8 mouse cellular contexts compared by ENCODE assay signal in the genomic region with DNA sequence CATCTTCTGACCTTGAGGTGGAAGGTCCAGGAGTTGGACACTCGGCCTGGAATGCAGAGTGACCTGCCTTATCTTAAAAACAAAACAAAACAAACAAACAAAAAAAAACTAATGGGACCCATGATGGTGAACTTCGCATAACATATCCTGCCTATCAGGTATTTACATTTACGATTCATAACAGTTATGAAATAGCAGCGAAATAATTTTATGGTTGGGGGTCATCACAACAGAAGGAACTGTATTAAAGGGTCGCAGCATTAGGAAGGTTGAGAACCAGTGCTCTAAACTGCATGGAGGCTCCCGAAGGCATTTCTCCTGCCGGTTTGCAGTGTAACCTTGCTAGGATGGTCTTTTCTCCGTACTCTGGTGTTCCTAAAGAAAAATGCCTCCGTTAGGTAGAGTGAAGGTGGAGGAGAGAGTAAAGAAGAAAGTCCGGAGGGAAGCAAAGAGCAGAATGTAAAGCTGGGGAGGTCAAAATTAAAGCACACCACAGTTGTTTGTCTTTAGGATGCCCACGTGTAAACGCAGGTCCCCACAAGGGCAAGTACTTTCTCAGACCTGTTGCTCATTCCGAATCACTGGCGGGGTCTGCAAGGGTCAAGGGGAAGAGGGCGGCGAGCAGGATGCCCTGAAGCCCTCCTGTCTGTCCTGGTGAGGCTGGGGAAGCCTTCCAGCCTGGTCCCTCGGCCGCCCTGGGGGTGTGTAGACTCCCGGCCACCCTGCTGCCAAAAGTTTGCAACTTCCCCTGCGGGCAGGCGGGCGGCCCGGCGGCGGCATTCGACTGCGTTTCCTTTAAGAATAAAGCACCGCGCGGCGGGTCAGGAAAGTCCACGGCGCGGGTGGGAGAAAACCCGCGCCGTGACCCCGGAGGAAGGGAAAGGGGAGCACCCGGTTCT. TPM values are rescaled to one million over a fixed set of nuclear protein-coding genes. Genes with fewer than 3 reads are reported as not detected.
DNase-seq lines count a peak whose midpoint lies in the region; ATAC-seq and TF ChIP-seq lines count a peak whose summit lies in the region.

No protein-coding gene starts in this region.

- H3K4me2 ChIP-seq in forebrain, embryonic 14.5 days (ENCODE audit: low read length) = peak overlapping the region; percentile 93
- peak overlapping the region; percentile 98 for H3K4me2 ChIP-seq in hindbrain, embryonic 13.5 days
- peak overlapping the region; percentile 100 for H3K4me2 ChIP-seq in midbrain, embryonic 16.5 days (ENCODE audit: low read length)

- peak; percentile 75 for DNase-seq in 416B (ENCODE audit: low read depth)
- DNase-seq in forebrain, embryonic 14.5 days (ENCODE audit: low spot score) = peak; percentile 19
- no peak for DNase-seq in liver, adult 2 months (ENCODE audit: extremely low read depth, low read depth, low spot score)
- peak; percentile 51 for DNase-seq in thymus, postnatal 0 days (ENCODE audit: low spot score)

- H3K79me2 ChIP-seq in liver, adult 2 months (ENCODE audit: control insufficient read depth, insufficient read depth, low read length) = no peaks in the 10 kb centered on the region

- no peak overlapping the region for H3K27ac ChIP-seq in forebrain, embryonic 14.5 days (ENCODE audit: low read depth, low read length)
- H3K27ac ChIP-seq in hindbrain, embryonic 13.5 days = no peak overlapping the region
- H3K27ac ChIP-seq in liver, adult 2 months (replicated peaks; ENCODE audit: insufficient read depth, low read depth, low read length) = no peak overlapping the region
- H3K27ac ChIP-seq in midbrain, embryonic 16.5 days (ENCODE audit: low read length) = no peak overlapping the region

- peak overlapping the region; percentile 44 for H3K4me3 ChIP-seq in forebrain, embryonic 14.5 days (ENCODE audit: low read depth, low read length)
- peak overlapping the region; percentile 58 for H3K4me3 ChIP-seq in hindbrain, embryonic 13.5 days
- H3K4me3 ChIP-seq in liver, adult 2 months (ENCODE audit: insufficient read depth, low read depth, low read length) = peak overlapping the region; percentile 54
- peak overlapping the region; percentile 63 for H3K4me3 ChIP-seq in midbrain, embryonic 16.5 days (ENCODE audit: low read depth, low read length)

- no peaks in the 10 kb centered on the region for H3K36me3 ChIP-seq in forebrain, embryonic 14.5 days (ENCODE audit: control insufficient read depth, insufficient read depth, low read length)
- H3K36me3 ChIP-seq in hindbrain, embryonic 13.5 days = no peaks in the 10 kb centered on the region
- H3K36me3 ChIP-seq in liver, adult 2 months (ENCODE audit: control insufficient read depth, insufficient read depth, low read length) = no peaks in the 10 kb centered on the region
- H3K36me3 ChIP-seq in midbrain, embryonic 16.5 days (ENCODE audit: control insufficient read depth, insufficient read depth, low read length) = no peaks in the 10 kb centered on the region

- no peaks in the 10 kb centered on the region for H3K9me3 ChIP-seq in forebrain, embryonic 14.5 days (replicated peaks; ENCODE audit: control insufficient read depth, low read length)
- H3K9me3 ChIP-seq in hindbrain, embryonic 13.5 days = no peaks in the 10 kb centered on the region
- H3K9me3 ChIP-seq in midbrain, embryonic 16.5 days (replicated peaks; ENCODE audit: control insufficient read depth, low read length, poor library complexity, severe bottlenecking) = no peaks in the 10 kb centered on the region

- ATAC-seq in activated CD4-positive, CD25-positive, alpha-beta regulatory T cell, adult 4 months = peak; percentile 57
- ATAC-seq in forebrain, embryonic 14.5 days = peak; percentile 66
- 0 out of 2 replicates have a peak, but pooled peaks have one; percentile 26 for ATAC-seq in hindbrain, embryonic 13.5 days (ENCODE audit: low FRiP score)
- peak; percentile 52 for ATAC-seq in midbrain, embryonic 16.5 days
- no peak for ATAC-seq in erythroid progenitor cell, adult 5-6 weeks (replicated peaks; ENCODE audit: low FRiP score, poor library complexity, severe bottlenecking)

- H3K9ac ChIP-seq in forebrain, embryonic 14.5 days (ENCODE audit: low read length) = peak overlapping the region; percentile 61
- no peak overlapping the region for H3K9ac ChIP-seq in hindbrain, embryonic 13.5 days
- peak overlapping the region; percentile 38 for H3K9ac ChIP-seq in liver, adult 2 months (ENCODE audit: low read depth, low read length)
- peak overlapping the region; percentile 62; the same call in 1 of the 2 replicates for H3K9ac ChIP-seq in midbrain, embryonic 16.5 days (ENCODE audit: low read depth, low read length)

- TF ChIP-seq POLR2A in liver, adult 2 months (IDR thresholded peaks at IDR 0.05; ENCODE audit: extremely low read depth, insufficient read depth, low read length) = no peak

- 13% methylated on average over 39 of the region's 39 CpGs for WGBS in forebrain, embryonic 14.5 days
- WGBS in hindbrain, embryonic 13.5 days = 14% methylated on average over 39 of the region's 39 CpGs
- 14% methylated on average over 39 of the region's 39 CpGs for WGBS in liver, adult 2 months
- 13% methylated on average over 39 of the region's 39 CpGs for WGBS in midbrain, embryonic 16.5 days

- H3K27me3 ChIP-seq in forebrain, embryonic 14.5 days (replicated peaks; ENCODE audit: control insufficient read depth, insufficient read depth, low read length) = 0 out of 2 replicates have a peak, but pooled peaks cover 4% of the 10 kb centered on the region
- H3K27me3 ChIP-seq in hindbrain, embryonic 13.5 days = peaks cover 42% of the 10 kb centered on the region
- H3K27me3 ChIP-seq in liver, adult 2 months (ENCODE audit: control insufficient read depth, insufficient read depth, low read length) = peaks cover 7% of the 10 kb centered on the region; the same call in 1 of the 2 replicates
- peaks cover 18% of the 10 kb centered on the region for H3K27me3 ChIP-seq in midbrain, embryonic 16.5 days (ENCODE audit: control insufficient read depth, insufficient read depth, low read depth, low read length)

- no peak for TF ChIP-seq CTCF in liver, adult 2 months (IDR thresholded peaks at IDR 0.05; ENCODE audit: low read depth, low read length)

- H3K4me1 ChIP-seq in forebrain, embryonic 14.5 days (ENCODE audit: control insufficient read depth, insufficient read depth, low read length) = no peaks in the 10 kb centered on the region; the same call in 1 of the 2 replicates
- peaks cover 12% of the 10 kb centered on the region for H3K4me1 ChIP-seq in hindbrain, embryonic 13.5 days (replicated peaks)
- no peaks in the 10 kb centered on the region; the same call in 1 of the 2 replicates for H3K4me1 ChIP-seq in liver, adult 2 months (ENCODE audit: control insufficient read depth, insufficient read depth, low read length)
- H3K4me1 ChIP-seq in midbrain, embryonic 16.5 days (ENCODE audit: control insufficient read depth, insufficient read depth, low read length) = peaks cover 9% of the 10 kb centered on the region; the same call in 1 of the 2 replicates

RNA-seq across cellular contexts. Expression of a gene that starts 33.1 kb away (rescaled TPM):
- 10 to 100 TPM; 22.8 to 25.8 TPM for polyA plus RNA-seq in activated CD4-positive, CD25-positive, alpha-beta regulatory T cell, adult 4 months (2017; shearing (Covaris generic))
- polyA plus RNA-seq in forebrain, embryonic 14.5 days (2014; fragmentation: Nextera tagmentation; extraction: Ambion mirVana) = 35.4 and 43.7 TPM in 2 replicates
- 39.7 and 42.0 TPM in 2 replicates for polyA plus RNA-seq in hindbrain, embryonic 13.5 days (2015; fragmentation: Nextera tagmentation; extraction: Ambion mirVana)
- 36.9 and 40.1 TPM in 2 replicates for total RNA-seq in liver, adult 2 months (2014; rRNA removed)
- 47.8 and 55.9 TPM in 2 replicates for polyA plus RNA-seq in liver, adult 2 months (2012; rRNA removed)
- polyA plus RNA-seq in midbrain, embryonic 16.5 days (2015; fragmentation: Nextera tagmentation; extraction: Ambion mirVana) = 37.3 and 37.4 TPM in 2 replicates
- polyA plus RNA-seq in thymus, postnatal 0 days (2015; fragmentation: Nextera tagmentation; extraction: Ambion mirVana) = 46.2 and 57.5 TPM in 2 replicates
- 4.2 and 13.3 TPM in 2 replicates for total RNA-seq in erythroid progenitor cell, adult 5-6 weeks (2015; ENCODE audit: low replicate concordance)
- total RNA-seq in erythroid progenitor cell, adult 5-6 weeks (2017; ENCODE audit: low replicate concordance) = 11.6 and 11.8 TPM in 2 replicates
